Mouse (Mus musculus) mouse trophoblast stem cell (cell line): Measurements from ENCODE around the gene Ly6g6c.
"Not testable (repeated sequence)": the region's sequence is repeated elsewhere in the genome, so short reads cannot be mapped to it uniquely, and the experiment has no call there.

ENCODE experiments used
- in situ Hi-C, 2 experiments: fragments of 300-500 bp; cut with MseI, MboI; formaldehyde crosslinking; loops; 2 replicates in 1 of 2; 3 replicates in 1 of 2; pipeline ENCODE4 v1.15.1; 2025

The Ly6g6c gene

DNA sequence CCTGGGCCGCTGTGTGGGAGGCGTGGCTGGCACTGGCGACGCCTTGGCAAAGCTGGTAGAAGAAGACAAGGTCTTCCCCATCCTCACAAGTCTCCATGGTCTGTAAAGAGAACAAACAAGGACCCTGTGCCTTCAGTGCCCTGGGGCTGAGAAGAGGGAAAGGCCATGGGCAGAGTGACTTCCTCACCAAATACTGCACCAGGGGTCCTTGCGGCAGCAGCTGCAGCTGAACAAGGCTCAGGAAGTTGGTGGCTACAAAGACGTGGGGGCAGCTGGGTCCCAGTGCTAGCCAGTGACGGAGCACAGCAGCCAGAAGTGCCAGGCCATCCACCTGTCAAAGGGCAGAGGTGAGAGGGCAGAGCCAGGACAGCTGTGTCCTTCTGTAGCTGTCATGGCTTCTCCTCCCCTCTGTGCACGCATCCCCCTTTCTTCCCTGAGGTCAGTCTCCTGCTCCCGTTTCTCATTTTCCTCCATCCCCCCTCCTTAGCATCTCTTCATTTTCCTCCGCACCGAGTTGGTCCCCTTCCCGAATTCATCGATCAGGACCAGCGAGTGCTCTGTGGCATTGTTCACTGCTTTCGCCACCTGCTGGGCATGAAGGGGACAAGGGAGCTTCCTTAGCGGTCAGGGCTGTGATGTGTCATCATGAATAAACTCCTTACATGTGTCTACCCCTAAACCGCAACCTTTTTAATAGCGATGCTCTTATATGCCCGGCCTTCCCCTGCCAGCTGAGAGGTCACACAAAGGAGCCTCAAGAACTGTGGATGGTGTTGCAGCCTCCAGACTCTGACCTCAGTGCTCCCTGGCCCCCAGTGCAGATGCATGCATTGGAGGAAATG is 35.3 kb upstream of the Ly6g6c start:
- in situ Hi-C loops = no loop called here

DNA sequence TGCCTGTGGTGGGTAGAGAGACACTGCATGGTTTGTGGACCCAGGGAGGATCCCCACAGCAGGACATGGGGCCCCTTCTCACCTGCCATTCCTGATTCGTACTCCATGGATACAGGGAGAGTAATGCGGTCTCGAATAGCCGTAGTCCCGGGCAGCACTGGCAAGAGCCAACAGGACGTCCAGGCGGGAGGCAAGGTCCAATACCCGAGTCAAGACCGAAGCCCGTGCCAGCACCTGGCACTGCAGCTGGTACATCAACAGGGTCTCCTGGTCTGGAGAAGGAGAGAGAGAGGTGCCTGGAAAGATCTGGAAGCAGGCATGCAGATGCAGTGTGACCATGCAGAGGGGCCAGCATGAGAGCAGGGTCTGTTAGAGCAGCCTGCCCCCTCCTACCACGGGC is 33.9 kb upstream of the Ly6g6c start:
- in situ Hi-C loops = no loop called here

DNA sequence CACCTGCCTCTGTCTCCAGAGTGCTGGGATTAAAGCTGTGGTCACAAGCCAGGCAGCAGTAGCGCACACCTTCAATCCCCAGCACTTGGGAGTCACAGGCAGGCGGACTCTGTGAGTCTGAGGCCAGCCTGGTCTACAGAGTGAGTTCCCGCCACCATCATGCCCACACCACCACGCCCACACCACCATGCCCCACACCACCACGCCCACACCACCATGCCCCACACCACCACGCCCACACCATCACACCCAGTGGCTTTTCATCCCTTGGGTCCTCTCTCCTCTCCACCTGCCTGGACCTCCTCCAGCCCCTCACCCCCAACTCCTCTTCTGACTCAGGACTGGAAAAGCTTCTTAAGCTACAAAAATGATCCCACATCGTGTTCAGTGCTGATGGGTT is 33.3 kb upstream of the Ly6g6c start:
- in situ Hi-C loops = no loop called here

DNA sequence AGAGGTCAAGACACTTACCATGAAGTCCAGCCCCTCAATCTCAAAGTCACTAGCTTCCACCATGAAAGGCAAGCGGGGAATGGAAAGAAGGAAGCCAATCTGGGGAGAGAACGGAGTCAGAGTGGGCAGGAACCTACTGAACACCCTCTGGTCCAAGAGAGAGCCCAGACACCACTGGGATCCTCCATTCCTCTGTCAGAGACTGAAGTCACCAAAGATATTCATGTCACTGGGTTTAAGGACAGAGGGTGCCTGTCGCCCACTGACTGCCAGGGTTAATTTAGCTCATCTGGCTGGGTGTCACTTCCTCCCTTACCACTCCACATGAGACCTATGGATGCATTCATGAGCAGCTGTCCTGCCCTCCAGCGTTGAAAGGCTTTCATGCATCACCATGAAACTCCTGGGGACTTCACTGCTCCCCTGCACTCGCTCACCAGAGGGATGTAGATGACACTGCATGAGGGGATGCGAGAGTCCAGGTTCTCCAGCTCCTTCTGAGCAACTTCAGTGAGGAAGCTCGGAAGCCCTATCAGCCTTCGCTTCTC is 32.8 kb upstream of the Ly6g6c start:
- in situ Hi-C loops = no loop called here

DNA sequence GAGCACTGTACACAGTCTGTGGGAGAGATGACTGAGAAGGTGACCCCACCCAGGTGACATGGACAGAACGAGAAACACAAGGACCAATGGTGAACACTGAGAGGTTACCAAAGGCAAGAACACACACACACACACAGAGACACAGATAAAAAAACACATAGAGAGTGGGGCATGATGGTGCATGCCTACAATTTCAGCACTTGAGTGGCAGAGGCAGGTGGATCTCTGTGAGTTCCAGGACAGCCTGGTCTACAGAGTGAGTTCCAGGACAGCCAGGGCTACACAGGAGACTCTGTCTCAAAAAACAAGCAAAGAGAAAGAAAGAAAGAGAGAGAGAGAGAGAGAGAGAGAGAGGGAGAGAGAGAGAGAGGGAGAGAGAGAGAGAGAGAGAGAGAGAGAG is 31.5 kb upstream of the Ly6g6c start:
- in situ Hi-C loops = not testable (repeated sequence)

DNA sequence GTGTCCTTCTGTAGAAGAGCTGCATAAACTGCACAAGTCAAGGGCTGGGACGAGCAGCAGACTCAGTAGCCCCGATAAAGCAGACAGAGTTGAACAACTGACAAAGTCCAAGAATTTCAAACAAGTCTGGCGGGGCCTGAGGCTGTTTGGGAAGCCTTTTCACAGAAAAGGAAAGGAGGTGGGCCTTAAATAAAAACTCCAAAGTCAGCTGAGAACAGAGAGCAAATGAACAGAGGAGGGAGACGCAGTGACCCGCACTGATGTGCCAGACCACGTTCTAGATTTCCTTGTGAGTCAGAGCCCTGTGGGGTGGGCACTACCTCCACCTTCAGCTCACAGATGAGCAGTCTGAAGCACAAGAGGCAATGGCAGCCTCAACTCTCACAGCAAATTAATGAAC is 30.3 kb upstream of the Ly6g6c start:
- in situ Hi-C loops = no loop called here

DNA sequence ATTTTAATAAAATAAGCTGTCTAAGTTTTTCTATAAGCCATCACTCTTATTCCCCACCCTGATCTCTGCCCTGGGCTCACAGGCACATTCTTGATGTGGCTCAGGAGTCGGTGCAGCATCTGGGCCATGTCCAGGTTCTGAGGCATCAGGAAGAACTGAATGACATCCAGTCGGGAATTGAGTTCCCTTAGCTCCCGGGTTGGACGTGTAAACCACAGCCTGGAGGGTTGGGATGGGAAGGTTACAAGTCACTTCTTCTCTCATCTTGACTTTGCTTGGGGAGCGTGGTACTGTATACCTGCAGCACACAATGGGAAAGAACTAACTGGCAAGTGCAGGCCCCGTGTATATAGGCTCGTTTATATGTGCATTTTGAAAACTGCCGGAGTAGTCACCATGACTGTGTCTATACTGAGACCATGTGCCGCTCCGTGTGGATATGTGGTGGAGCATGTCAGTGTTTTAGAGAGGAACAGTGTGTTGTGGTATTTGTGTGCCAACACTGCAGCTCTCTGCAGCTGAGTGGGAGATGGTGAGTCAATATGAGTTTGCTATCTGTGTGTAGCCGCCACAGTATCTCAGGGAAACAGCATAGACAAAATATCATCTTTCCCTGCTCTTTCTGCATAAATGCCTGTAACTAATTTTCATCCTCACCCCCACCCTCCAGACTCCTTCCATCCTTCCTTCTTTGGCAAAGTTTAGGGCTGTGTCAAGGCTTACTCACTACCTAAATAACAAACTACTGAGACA is 25.9 kb upstream of the Ly6g6c start:
- in situ Hi-C loops = no loop called here

DNA sequence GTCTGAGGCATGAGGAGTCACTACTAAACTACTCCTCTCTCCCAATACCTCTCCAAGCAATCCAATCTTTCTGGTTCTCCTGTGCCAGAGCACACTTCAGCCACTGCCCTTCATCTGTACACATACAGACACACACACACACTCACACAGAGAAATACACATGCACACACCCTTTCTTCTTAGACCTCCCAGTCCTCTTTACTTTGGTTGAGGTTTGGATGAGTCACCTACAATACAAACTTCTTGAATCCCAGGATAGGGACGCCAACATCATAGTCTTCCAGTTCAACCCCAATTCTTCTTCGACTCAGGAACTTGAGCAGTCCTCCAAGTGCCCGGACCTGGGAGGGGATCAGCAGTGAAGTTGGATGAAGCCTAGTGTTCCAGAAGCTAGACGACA is 21.4 kb upstream of the Ly6g6c start:
- in situ Hi-C loops = no loop called here

DNA sequence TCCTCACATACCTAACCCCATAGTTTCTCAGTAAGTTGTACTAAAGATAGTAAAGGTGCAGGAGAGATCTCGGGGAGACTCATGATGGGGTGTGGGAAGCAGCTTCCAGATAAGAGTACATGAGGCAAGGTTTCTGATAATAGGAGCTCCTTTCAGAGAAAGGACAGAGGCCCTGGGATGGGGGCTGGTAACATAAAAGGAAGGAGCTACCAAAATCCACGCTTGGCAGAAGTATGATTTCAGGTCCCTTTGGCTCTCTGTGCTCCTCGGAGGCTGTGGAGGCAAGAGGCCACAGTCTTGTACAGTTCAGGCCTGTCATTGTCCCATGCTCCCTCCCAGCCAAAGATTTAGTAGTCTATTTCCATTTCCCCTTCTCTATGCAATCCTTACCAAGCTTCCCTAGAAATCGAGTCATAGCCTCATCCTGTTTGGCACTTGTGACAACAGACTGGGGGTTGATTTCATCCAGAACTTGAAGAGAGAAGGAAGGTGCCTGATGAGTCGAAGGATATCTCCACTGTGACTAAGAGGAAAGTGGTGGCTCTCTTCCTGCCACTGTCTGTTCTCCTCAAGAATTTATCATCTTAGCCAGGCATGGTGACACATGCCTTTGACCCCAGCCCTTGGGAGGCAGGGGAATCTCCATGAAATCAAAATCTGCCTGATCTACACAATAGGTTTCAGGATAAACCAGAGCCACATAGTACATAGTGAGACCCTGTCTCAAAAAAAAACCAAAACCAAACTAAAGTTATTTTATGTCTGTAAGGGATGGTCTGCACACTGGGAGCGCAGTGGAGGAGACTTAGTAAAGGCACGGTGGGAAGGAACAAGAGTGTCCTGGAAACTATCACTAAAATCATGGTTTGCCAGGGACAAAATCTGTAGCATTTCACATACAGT is 20.0 kb upstream of the Ly6g6c start:
- in situ Hi-C loops = no loop called here

DNA sequence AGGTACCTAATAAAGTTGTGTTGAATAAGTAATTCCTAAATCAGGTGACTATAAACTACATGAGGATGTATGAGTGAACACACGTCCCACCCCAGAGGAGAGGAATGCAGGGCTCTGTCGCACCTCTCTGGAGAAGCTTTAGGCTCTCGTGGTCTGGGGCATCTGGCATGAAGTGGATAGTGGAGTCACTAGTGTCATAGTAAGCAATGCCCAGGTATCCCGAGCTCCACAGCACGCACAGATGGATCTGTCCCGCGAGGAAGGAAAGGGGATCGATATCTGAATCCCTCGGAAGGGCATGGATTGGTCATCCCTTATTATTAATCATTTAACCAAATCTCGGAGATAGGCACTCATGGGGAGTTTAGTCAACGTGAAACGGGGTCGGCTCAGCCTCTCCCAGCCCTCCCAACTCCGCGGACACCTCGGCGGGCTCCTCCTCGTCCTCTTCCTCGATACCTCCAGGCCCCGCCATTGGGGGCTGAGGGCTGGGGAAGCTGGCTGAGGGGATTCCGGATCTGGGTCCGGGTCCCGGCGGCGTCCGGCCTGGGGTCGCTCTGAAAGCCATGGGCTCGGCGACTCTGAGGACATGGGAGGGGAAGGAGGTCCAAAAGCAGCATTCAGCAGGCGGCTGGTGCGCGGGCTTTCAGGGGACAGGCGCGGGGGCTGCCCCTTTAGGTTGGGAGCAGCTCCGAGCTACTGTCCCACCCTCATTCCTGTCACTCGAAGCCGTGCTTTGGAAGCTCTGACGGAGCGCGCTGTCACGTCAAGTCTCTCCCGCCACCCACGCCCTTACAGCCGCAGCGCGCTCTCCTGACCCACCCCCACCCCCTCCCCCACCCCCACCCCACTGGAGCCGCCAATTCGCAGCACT is 19.1 kb upstream of the Ly6g6c start:
- in situ Hi-C loops = no loop called here

DNA sequence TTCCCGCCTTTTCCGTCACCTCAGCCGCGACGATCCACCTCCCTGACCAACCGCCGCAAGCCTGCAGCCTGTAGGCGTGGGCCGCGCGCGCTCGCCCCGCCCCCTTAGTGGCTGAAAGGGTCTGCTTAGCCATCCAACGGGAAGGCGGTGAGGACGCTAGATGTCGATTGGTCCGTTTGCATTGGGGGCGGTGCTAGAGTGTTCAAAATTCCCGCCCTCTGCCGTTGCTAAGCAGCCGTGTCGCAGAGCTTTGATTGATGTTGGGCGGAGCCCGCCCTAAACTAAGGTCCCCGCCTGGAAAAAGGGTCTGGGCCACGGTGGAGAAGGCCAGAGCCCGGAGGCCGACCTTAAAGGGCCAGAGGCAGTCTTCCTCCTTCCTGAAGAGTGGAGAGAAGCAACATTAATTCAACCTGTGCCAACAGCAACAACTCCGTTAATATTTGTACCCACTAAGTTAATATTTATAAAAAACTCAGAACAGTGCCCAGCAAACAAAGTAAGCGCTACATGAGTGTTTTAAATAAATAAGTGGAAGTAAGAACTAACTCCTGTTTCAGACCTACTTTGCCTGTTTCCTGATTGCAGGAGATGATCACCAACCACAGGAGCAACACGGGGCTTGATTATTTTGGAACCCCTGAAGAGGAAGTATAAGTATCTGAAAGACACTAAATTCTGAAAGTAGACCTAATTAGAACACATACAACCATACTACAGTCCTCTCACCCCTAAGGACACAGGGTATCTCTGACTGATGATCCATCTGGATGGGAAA is 18.3 kb upstream of the Ly6g6c start, which contains the start of gene Msh5:
Msh5 (minus strand) TSS at position 65 of the 775 bp plus-strand sequence.
- in situ Hi-C loops = no loop called here

DNA sequence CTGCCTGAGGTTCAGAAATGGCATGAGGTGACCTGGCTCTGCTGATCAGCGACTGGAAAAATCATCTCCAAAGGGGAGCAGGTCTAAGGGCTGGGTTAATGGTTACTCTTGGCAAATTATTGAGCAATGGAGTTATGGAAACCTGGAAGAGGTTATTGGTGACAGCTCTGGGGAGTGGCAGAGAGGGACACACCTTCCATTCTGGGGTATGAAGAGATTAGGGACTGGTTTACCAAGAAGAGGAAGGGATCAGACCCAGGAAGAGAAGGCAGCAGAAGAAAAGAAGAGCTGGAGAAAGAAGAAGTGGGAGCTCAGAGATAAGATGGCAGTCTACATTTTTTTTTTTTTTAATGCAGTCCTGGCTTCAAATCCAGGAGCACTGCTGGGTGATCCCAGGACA is 17.5 kb upstream of the Ly6g6c start:
- in situ Hi-C loops = no loop called here

DNA sequence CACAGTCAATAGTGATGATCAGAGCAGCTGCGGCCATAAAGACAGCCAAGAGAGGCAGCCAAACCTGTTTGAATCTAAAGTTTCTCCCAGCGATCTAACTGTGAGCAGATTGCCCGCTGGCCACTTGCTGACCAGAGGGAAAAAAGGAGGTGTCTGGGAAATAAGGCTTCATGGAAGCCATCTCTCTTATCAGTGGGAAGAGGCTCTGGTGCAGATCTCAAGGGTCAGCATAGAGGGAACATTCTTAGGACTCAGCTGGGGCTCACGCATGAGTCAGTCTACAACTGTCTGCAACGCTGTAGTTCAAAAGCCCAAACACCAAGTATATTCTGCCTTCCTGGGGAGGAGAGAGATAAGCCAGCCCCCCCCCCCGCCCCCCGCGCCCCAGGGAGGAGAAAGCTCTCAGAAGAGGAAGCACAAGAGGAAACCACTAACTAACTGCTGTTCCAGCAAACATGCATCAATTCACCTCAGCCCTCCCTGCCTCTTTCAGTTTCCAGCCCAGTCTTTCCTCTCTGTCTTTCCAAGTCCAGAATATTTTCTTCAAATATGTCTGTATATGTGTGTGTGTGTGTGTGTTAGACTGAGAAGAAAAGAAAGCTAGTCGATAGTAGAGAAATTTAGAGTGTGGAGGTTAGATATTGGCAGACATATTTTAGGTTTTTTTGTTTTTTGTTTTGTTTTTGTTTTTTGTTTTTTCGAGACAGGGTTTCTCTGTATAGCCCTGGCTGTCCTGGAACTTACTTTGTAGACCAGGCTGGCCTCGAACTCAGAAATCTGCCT is 16.8 kb upstream of the Ly6g6c start:
- in situ Hi-C loops = no loop called here

DNA sequence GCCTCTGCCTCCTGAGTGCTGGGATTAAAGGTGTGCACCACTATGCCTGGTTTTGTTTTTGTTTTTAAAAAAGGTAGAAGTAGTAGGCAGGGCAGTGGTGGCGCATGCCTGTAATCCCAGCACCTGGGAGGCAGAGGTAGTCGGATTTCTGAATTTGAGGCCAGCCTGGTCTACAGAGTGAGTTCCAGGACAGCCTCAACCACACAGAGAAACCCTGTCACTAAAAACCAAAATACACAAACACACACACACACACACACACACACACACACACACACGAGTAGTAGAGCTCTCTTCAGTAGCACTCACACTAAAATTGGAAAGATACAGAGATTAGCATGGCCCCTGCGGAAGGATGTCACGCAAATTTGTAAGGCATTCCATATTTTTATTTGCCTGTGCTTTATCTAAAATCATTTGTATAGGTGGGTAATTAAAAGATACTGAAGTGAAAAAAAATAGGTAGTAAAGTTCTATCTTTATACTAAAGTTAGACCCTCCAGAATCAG is 16.2 kb upstream of the Ly6g6c start:
- in situ Hi-C loops = no loop called here

DNA sequence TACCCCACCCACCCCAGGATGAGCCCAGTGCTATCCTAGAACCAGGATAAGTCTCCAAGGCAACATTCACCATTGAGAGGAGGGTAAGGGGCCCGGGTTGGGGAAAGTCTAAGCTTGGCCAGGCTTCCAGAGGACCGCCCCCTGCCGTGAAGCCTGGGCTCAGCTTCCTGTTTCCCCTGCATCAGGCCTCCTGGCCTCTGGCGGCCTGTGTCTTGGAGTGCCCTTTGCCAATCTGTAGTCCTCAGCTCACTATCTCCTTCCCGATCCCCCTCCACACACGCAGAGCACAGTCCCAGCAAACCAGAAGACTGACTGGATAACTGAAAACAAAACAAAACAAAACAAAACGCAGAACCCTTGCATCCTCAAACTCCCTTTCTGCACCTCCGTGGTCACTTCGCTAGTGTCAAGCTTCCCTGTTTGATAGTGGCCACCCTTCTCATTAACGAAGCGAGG is 15.6 kb upstream of the Ly6g6c start, which contains the start of gene Clic1:
Clic1 (plus strand) TSS at position 406 of the 456 bp plus-strand sequence.
- in situ Hi-C loops = no loop called here

DNA sequence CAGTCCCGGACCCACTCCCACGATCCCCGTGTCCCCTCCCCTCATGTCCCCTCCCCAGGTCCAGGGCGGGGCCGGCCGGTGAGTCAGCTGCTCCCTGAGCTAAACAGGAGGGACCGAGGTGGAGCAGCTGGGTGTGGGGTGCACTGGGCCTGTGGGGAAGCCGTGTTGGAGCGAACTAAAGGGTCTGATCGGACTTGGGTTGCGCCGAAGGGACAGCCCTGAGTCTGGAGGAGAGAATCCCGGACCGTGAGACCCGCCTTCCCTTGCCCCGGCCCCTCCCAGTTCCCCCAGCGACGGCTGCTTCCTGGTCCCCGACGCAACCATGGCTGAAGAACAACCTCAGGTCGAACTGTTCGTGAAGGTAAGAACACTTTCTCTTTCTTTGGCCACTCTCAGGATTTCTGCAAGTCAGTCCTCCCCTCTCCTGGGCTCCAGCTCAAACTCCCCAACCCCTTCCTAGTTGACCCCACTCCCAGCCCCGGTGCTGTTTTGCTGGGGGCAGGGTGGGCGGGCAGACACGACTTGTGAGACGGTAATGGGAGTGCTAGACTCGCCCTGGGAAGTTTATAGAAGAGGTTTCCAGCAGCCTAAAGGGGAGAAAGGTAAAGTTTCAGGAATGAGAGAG is 14.9 kb upstream of the Ly6g6c start:
- in situ Hi-C loops = no loop called here

DNA sequence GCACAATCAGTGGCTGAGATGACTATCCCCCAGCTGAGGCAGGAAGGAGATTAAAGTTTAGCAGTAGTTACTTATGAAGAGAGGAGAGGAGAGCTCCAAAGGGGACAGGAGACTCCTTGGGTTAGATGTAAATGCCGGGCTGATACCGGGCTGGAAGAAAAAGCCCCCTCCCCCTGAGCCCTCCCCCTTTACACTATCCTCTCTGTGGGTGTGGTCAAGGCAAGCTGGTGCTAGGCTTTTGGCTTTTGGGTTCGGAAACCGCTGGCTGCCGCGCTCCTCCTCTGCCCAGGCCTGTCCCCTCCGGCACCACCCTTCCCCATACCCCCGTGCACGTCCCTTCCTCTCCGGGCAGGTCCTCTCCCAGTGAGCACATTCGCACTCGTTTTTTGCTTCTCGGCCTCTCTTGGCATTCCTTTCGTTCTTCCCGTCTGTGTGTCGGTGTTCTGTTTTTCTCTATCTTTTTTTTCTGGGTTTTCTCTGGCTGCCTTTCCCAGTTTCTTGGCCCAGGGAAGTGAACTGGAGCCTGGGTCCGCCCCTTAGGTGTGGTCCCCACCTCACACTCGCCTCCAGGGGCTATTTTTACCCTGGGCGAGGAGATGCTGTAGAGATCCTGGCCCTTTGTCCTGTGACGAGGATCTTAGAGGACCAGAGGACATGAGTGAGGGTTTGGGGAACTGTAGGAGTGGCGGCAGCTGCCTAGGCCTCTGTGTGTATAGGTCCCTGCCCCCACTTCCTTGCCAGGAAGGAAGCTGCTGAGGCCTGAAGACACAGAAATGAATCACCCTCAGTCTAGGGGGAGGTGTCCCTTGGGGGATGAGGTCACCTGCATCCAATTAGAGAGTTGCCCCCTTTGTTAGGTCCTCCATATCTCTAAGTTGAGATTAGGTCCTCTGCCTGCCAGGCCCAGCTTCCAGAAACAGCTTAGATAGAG is 13.8 kb upstream of the Ly6g6c start:
- in situ Hi-C loops = no loop called here
